Mouse (Mus musculus) CH12.LX (cell line): ENCODE measurements around the gene Cyp4f17.

Source experiments
- CTCF ChIP-seq, 2 experiments: IDR thresholded peaks in 1 of 2; conservative IDR thresholded peaks in 1 of 2; 2 replicates each; pipeline ENCODE4 v1.5.1; 2011 to 2012; ENCODE audit warnings: low read depth in 2 of 2, low read length in 2 of 2, improper control_type of control experiment in 1 of 2, inconsistent platforms in 1 of 2, mild to moderate bottlenecking in 1 of 2, moderate library complexity in 1 of 2
- JUND ChIP-seq: conservative IDR thresholded peaks from 2 replicates; pipeline ENCODE4 v1.6.1; 2011; ENCODE audit warnings: low read depth, low read length, improper control_type of control experiment
- MAX ChIP-seq: IDR thresholded peaks from 2 replicates; pipeline ENCODE4 v1.6.1; 2011; ENCODE audit warnings: low read length, improper control_type of control experiment
- NELFE ChIP-seq: IDR thresholded peaks from 2 replicates; pipeline ENCODE4 v1.6.1; 2011; ENCODE audit warnings: low read depth, low read length, improper control_type of control experiment
- POLR2A ChIP-seq: IDR thresholded peaks from 2 replicates; pipeline ENCODE4 v1.6.1; 2011; ENCODE audit warnings: low read depth, mild to moderate bottlenecking, improper control_type of control experiment, low read length
- RCOR1 ChIP-seq: conservative IDR thresholded peaks from 2 replicates; pipeline ENCODE4 v1.6.1; 2012; ENCODE audit warnings: low read depth, mild to moderate bottlenecking, inconsistent platforms, low read length, improper control_type of control experiment
- TCF12 ChIP-seq: IDR thresholded peaks from 2 replicates; pipeline ENCODE4 v1.6.1; 2014; ENCODE audit warnings: low read depth, mild to moderate bottlenecking, inconsistent platforms, low read length, improper control_type of control experiment

DNA sequence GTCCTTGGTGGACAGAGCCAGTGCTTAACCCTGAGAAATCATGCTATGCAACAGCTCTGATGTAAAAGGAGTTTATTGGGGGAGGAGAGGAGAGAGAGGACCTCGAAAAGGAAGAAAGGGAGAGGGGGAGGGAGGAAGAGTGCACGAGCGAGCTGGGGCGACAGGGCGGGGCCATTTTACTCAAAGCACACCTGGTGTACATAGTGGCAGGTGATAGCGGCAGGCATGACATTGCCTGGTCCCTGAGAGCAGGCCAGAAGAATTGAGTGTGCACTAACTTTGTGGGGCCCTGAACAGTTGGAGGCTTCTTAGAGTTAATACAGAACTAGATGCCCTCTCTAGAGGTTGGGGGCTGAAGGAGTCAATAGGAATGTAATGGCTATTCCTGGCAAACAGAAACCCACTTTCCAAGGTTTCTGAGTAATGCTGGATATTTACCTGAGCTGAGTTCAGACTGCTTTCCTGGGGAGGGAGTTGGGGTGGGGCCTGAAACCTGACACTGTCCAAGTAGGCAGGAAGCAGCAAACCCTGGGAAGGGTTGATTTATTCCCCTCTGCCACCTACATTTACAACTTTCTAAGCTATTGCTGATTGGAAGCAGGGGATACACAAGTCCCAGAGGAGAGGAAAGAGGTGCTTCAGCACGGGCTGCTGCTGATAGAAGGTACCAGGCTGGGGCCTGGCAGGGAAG, 71.8 kb downstream of the Cyp4f17 start:
- no peak for TF ChIP-seq TCF12
- TF ChIP-seq POLR2A: no peak
- no peak for TF ChIP-seq JUND
- TF ChIP-seq MAX: no peak
- no peak for TF ChIP-seq CTCF (conservative IDR thresholded peaks at IDR 0.05 in 1 of 2, IDR thresholded peaks at IDR 0.05 in 1 of 2; ENCODE audit: low read depth in 2 of 2, low read length in 2 of 2)
- TF ChIP-seq NELFE: no peak
- no peak for TF ChIP-seq RCOR1
